Mouse (Mus musculus): Measurements from ENCODE around the gene Gpc6.

The Gpc6 gene

GRCm38 (mm10) chr14:117849591-117850505 is 924.7 kb downstream of the Gpc6 start:
- peak; percentile 30 for DNase-seq (ENCODE audit: low read depth, low spot score)

GRCm38 (mm10) chr14:117852266-117852665 is 927.2 kb downstream of the Gpc6 start:
- peak; percentile 75 for DNase-seq (ENCODE audit: low read depth, low spot score)

DNA sequence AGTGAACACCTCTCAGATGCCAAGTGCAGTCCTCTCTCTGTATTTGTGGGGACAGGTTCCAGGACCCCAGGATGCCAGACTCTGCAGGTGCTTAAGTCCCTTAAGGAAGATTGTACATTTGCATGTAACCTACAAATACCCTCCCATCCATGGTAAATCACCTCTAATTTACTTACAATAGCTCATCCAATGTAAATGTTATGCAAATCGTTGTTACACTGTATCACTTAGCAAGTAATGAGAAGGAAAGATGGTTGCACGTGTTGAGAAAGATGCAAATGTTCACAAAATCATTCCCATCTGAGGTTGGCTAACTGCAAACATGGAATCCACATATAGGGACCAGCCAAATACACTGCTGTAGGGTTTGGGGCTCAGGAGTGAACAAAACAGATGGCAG is 927.7 kb downstream of the Gpc6 start:
- DNase-seq (ENCODE audit: low read depth, low spot score), result peak; percentile 87

GRCm38 (mm10) chr14:117854498-117854897 is 929.4 kb downstream of the Gpc6 start:
- no peak for DNase-seq (ENCODE audit: low read depth, low spot score)

DNA sequence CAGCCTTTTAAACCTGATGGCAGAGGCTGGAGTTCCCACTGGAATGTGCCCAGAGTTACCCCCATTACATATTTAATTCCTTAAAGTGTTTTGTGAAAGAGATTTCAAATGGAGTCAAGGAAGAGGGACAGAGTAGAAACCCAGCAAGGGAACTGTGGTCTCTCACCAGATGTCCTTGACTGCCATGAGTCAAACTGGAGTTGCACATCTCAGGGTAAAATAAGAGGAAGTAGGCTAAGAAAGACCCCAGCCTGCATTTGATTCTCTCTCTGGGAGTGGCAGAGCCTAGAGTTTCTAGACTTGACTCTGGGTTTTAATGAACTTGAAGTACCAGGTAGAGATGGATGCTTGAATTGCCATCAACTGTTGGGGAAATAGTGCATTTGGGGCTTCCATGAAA is 946.2 kb downstream of the Gpc6 start:
- no peak for DNase-seq (ENCODE audit: low read depth, low spot score)

DNA sequence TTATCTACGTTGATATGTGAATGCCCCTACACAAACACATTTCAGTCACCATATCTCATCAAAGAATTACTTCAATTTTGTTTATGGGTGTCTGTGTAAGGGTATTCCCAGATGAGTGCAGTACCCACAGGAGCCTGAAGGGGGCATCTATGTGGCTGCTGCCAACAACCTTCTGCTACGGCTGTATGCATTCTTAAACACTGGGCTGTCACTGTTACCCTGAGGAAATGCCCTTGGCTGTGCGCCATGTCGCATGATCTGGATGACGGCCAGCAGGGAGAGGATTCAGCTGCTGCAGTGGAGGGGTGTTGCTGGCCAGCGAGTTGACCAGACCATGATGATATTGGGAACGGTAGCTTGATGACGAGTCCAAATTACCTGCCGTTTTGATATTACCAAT is 954.2 kb downstream of the Gpc6 start:
- peak; percentile 22 for DNase-seq (ENCODE audit: low read depth, low spot score)

GRCm38 (mm10) chr14:117881112-117881511 is 956.0 kb downstream of the Gpc6 start:
- no peak for DNase-seq (ENCODE audit: low read depth, low spot score)

DNA sequence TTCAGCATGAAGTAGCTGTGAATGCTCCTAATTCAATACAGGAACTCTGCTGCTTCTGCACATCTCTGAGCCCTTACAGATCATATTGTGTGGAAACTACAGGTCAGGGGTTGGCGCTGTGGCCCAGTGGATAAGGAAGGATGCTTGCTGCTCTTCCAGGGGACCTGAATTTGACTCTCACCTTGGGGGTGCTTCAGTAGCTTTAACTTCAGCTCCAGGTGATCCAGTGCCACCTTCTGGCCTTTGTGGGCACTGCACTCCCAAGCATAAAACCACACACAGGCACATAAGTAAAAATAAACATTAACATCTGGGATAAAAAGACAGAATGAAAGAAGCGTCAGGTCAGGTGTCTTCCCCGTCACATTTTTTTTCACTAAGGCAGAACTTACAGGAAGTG is 957.1 kb downstream of the Gpc6 start:
- peak; percentile 76 for DNase-seq (ENCODE audit: low read depth, low spot score)

GRCm38 (mm10) chr14:117889653-117890052 is 964.5 kb downstream of the Gpc6 start:
- no peak for DNase-seq (ENCODE audit: low read depth, low spot score)

- DNase-seq (ENCODE audit: low read depth, low spot score), result no peak
These were observed 966.3 kb downstream of the Gpc6 start for GRCm38 (mm10) chr14:117891426-117891825.

DNA sequence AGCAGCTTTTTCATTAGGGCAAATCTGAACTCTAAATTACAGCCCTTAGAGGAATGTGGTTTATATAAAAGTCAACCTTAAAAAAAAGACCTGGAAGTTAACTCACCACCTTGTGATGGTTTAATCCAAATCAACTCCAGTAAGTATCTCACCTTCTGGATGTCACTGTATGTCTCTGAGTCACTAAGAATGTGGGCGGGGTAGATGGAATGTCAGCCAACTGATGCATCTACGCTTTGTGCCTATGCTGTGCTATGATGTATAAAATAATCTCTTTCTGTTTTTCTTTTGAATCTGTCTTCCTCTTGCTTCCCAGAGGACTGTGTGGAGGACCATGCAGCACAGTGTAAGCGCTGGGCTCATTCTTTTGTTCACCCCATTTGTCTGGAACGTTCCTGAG is 966.9 kb downstream of the Gpc6 start:
- peak; percentile 51 for DNase-seq (ENCODE audit: low read depth, low spot score)

- DNase-seq (ENCODE audit: low read depth, low spot score), result no peak
These were observed 969.9 kb downstream of the Gpc6 start for GRCm38 (mm10) chr14:117894869-117895538.

- DNase-seq (ENCODE audit: low read depth, low spot score), result no peak
These were observed 970.4 kb downstream of the Gpc6 start for GRCm38 (mm10) chr14:117895539-117895912.

- DNase-seq (ENCODE audit: low read depth, low spot score), result no peak
These were observed 979.2 kb downstream of the Gpc6 start for GRCm38 (mm10) chr14:117904300-117904699.

DNA sequence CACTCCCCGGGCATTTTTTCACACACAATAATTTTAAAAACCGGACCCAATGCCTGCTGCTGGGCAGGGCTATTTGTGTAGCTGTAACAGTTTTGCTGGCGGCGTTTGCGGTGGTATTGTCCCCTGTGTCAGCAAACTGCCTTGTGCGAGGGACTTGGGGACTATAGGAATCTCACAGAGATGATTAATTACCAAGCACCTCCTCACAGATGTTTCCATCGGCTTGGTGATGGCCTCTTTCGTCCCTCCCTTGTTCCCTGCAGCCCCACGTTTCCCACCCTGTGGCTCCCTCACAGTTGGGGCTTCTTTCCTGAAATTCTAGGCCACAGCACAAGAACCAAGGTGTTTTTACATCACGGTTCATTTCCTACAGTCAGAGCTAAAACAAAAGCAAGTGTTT is 980.6 kb downstream of the Gpc6 start:
- DNase-seq (ENCODE audit: low read depth, low spot score), result no peak

DNA sequence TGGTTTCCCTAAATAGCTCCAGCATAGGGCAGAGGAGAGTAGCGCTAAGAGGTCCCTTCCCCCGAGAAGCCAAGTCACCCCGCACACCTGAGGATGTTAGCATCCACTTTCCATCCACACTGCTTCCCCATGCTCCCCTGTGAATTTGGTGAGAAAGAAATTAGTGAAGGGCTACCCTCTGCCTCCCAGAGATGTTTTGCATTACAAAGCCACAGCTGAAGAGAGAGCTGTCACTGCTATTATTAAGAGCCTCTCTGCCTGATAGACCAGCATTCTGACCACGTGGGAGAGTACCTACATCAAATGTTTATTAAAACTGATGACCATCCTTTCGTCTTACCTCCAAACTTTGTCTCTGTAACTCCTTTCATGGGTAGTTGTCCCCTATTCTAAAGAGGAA is 981.2 kb downstream of the Gpc6 start:
- no peak for DNase-seq (ENCODE audit: low read depth, low spot score)

DNA sequence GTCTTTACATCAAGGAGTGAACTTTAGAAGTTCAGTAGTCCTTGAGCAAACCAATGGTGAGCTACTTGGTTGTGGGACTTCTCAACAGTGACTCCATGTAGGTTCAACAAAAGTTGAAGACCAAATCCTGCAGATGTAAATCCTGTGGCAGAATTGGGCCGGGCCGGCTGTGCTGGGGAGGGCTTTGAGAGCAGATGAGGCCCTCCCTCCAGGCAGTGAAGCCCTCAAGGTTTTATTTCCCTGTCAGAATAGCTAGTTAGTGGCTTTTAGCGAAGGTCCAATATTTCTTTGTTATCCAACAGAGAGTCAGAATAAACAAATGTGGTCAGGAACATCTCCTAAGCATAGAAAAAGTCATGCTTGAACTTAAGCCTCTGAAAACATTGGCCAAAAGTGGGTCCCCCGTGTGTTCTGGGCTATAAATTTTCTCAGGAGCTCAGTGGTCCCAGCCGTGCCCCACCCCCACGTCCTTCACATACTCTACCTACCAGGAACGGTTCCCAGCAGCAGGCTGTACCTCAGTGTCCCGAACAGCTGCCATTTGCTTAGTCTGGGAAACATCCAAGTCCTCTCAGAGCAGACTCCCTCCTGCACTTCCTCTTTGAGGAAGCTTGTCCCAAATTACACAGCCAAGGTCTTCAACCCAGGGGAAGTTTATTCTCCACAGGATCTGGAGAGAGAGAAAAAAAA is 983.3 kb downstream of the Gpc6 start:
- no peak for DNase-seq (ENCODE audit: low read depth, low spot score)

- no peak for DNase-seq (ENCODE audit: low read depth, low spot score)
These were observed 983.9 kb downstream of the Gpc6 start for GRCm38 (mm10) chr14:117909046-117909445.

DNA sequence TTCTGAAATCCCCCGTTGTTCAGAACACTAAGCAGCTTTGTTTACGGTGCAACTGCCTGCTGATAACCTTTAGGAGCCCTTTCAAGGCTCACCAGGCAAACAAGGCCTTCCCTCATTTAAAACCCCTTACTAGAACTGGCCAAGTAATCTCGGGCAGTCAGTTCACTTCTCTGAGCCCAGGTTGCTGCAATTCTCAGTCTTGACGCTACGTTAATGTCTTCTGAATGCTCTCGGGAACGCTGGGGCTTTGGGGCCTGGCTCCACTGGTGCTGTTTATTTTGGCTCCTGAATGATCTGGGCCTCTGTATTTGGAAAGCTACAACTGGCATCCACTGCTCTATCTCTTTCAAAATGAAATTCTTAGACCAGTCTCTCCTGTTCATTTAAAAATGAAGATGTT is 985.2 kb downstream of the Gpc6 start:
- DNase-seq (ENCODE audit: low read depth, low spot score), result no peak

DNA sequence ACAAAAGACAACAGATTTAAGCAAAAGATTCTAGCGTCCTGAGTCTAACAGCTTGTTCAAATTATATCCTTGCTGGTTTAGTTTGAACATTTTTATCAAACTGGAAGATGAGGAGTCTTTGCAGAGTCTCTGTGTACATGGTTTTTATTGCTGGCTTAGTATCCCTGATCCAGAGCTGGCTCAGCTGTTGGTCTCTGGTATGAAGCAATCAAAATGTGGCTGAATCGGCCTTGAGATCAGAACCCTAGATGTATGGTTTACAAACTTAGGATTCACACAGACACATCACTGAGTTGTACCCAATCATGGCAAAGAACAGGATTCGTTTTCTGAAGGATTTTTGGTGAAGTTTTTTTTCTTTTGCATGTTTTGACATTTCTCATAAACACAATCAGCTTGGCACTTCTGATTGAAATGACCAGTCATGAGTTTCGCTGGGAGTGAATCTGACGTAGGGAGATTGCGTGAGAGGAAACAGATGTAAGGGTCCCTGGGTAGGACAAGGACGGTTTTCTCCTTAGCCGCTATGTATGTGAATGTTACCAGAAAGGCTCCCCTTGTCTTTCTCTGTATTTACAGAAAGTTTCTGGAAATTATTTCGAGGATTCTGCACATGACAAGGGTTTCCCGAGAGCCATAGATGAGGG is 987.6 kb downstream of the Gpc6 start:
- DNase-seq (ENCODE audit: low read depth, low spot score), result no peak

GRCm38 (mm10) chr14:117916577-117916976 is 991.5 kb downstream of the Gpc6 start:
- DNase-seq (ENCODE audit: low read depth, low spot score), result no peak

GRCm38 (mm10) chr14:117918724-117919123 is 993.6 kb downstream of the Gpc6 start:
- no peak for DNase-seq (ENCODE audit: low read depth, low spot score)

Measured in ZHBTc4 (cell line).